Mouse (Mus musculus): ENCODE results near the gene Slc7a5.

DNA sequence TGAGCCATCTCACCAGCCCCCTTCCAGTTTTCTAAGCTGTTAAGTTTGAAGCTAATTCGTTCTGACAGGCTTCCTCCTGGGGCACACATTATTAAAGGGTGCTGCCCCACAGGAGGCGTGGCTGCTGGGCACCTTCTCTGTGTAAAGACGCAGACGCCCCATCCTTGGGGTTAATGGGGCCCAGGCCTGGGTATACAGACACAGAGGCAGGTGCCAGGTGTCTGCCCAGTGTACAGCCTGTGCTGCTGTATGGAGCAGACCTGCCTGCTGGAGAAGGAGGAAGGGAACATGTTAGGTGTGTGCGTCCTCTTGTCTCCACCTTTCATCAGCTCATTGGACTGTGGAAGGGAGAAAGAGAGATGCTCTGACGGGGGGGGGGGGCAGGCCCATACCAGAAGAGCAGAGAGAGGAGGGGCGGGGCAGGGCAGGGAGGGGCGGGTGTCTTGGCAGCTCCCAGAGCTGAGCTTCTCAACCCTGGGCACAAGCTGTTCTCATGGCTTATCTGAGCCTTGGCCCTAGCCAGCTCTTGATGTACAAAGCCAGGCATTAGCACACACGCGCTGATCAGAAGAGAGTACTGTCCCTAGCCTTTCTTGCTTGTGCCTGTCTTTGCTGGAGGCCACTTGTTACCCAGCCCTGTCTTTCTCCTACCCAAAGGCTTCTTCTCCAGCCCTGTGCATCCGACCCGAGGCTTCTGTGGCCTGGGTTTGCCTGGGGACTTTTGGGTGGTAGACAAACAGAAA, 45.5 kb downstream of the Slc7a5 start:
- TF ChIP-seq CTCF (IDR thresholded peaks at IDR 0.05; ENCODE audit: control insufficient read depth, insufficient read depth, insufficient read length) (no peak), CEBPB (IDR thresholded peaks at IDR 0.05; ENCODE audit: low read depth) (no peak), USF1 (IDR thresholded peaks at IDR 0.05; ENCODE audit: low read depth) (no peak)

Measured in C2C12 (cell line).